Mouse (Mus musculus): ENCODE data around the gene Rec114. TPM values are rescaled to one million over a fixed set of nuclear protein-coding genes. Genes with fewer than 3 reads are reported as not detected.

Rec114 gene
- polyA plus RNA-seq, 1 experiment from 2014 or later = 1.6 TPM

GRCm38 (mm10) chr9:58660673-58661072 is 83.1 kb downstream of the Rec114 start:
- Histone ChIP-seq H3K27ac (ENCODE audit: low read length) (no peak overlapping the region), H3K4me1 (replicated peaks; ENCODE audit: control insufficient read depth, insufficient read depth, low read length) (no peaks in the 10 kb centered on the region), H3K27me3 (replicated peaks; ENCODE audit: control insufficient read depth, insufficient read depth, low read length) (no peaks in the 10 kb centered on the region), H3K9ac (replicated peaks; ENCODE audit: low read depth, low read length) (no peak overlapping the region), H3K4me3 (replicated peaks; ENCODE audit: low read length) (no peak overlapping the region), H3K4me2 (ENCODE audit: low read length) (no peak overlapping the region), H3K9me3 (ENCODE audit: control insufficient read depth, low read length) (no peaks in the 10 kb centered on the region), H3K36me3 (ENCODE audit: control insufficient read depth, insufficient read depth) (peaks cover 4% of the 10 kb centered on the region)
- no peak for ATAC-seq
- 90% methylated on average over 3 of the region's 3 CpGs for WGBS

- no peaks in the 10 kb centered on the region for H3K4me1 ChIP-seq (replicated peaks; ENCODE audit: control insufficient read depth, insufficient read depth, low read length)
- H3K27ac ChIP-seq (ENCODE audit: low read length) = no peak overlapping the region
- H3K9me3 ChIP-seq (ENCODE audit: control insufficient read depth, low read length) = no peaks in the 10 kb centered on the region
- H3K9ac ChIP-seq (replicated peaks; ENCODE audit: low read depth, low read length) = no peak overlapping the region
- WGBS = 92% methylated on average over 9 of the region's 9 CpGs
- no peak overlapping the region for H3K4me3 ChIP-seq (replicated peaks; ENCODE audit: low read length)
- no peak overlapping the region for H3K4me2 ChIP-seq (ENCODE audit: low read length)
- H3K36me3 ChIP-seq (ENCODE audit: control insufficient read depth, insufficient read depth) = peaks cover 4% of the 10 kb centered on the region
- no peaks in the 10 kb centered on the region for H3K27me3 ChIP-seq (replicated peaks; ENCODE audit: control insufficient read depth, insufficient read depth, low read length)
- ATAC-seq = no peak
Measured at GRCm38 (mm10) chr9:58659989-58660388, 83.8 kb downstream of the Rec114 start.

GRCm38 (mm10) chr9:58659331-58659730 is 84.4 kb downstream of the Rec114 start:
- H3K4me3 ChIP-seq (replicated peaks; ENCODE audit: low read length) = no peak overlapping the region
- no peaks in the 10 kb centered on the region for H3K9me3 ChIP-seq (ENCODE audit: control insufficient read depth, low read length)
- H3K4me2 ChIP-seq (ENCODE audit: low read length) = no peak overlapping the region
- WGBS = 83% methylated on average over 3 of the region's 3 CpGs
- no peak overlapping the region for H3K9ac ChIP-seq (replicated peaks; ENCODE audit: low read depth, low read length)
- no peaks in the 10 kb centered on the region for H3K4me1 ChIP-seq (replicated peaks; ENCODE audit: control insufficient read depth, insufficient read depth, low read length)
- no peak for ATAC-seq
- H3K36me3 ChIP-seq (ENCODE audit: control insufficient read depth, insufficient read depth) = peaks cover 4% of the 10 kb centered on the region
- H3K27me3 ChIP-seq (replicated peaks; ENCODE audit: control insufficient read depth, insufficient read depth, low read length) = no peaks in the 10 kb centered on the region
- H3K27ac ChIP-seq (ENCODE audit: low read length) = no peak overlapping the region

DNA sequence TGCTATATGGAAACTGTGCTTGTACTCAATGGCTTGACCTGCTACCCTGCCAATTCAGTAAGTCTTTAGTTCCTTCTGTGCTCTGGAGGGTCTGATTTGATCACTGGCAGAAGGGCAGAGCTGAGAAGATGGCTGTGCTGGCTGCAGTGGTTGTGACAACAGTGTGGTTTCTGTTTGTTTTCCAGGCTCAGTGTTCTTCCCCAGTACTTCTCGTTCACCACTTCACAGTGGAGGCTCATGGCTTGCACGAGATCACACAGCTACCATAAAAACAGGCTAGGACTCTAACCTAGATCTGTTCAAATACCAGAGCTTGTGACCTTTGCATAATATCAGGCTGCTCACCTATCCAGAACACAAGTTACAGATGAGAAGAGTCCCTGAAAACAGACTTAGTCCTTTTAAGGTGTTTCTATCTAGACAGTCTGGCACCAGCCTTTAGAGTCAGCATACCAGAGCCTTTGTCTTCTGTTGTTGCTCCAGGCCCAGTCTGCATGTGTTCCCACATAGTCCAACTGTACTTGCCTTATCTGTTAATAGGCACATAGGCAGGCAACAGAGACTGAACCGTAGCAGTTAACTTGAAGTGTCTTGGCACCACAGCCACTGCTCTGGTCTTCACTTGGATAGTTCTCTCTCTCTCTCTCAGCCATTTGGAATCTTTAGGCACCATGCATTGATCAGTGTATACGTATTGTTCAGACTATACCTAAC is 85.0 kb downstream of the Rec114 start:
- H3K36me3 ChIP-seq (ENCODE audit: control insufficient read depth, insufficient read depth) = peaks cover 4% of the 10 kb centered on the region
- no peak overlapping the region for H3K4me2 ChIP-seq (ENCODE audit: low read length)
- no peak overlapping the region for H3K27ac ChIP-seq (ENCODE audit: low read length)
- no peak overlapping the region for H3K4me3 ChIP-seq (replicated peaks; ENCODE audit: low read length)
- H3K4me1 ChIP-seq (replicated peaks; ENCODE audit: control insufficient read depth, insufficient read depth, low read length) = no peaks in the 10 kb centered on the region
- no peaks in the 10 kb centered on the region for H3K27me3 ChIP-seq (replicated peaks; ENCODE audit: control insufficient read depth, insufficient read depth, low read length)
- WGBS = 87% methylated on average over 4 of the region's 4 CpGs
- H3K9me3 ChIP-seq (ENCODE audit: control insufficient read depth, low read length) = no peaks in the 10 kb centered on the region
- H3K9ac ChIP-seq (replicated peaks; ENCODE audit: low read depth, low read length) = no peak overlapping the region
- ATAC-seq = no peak

DNA sequence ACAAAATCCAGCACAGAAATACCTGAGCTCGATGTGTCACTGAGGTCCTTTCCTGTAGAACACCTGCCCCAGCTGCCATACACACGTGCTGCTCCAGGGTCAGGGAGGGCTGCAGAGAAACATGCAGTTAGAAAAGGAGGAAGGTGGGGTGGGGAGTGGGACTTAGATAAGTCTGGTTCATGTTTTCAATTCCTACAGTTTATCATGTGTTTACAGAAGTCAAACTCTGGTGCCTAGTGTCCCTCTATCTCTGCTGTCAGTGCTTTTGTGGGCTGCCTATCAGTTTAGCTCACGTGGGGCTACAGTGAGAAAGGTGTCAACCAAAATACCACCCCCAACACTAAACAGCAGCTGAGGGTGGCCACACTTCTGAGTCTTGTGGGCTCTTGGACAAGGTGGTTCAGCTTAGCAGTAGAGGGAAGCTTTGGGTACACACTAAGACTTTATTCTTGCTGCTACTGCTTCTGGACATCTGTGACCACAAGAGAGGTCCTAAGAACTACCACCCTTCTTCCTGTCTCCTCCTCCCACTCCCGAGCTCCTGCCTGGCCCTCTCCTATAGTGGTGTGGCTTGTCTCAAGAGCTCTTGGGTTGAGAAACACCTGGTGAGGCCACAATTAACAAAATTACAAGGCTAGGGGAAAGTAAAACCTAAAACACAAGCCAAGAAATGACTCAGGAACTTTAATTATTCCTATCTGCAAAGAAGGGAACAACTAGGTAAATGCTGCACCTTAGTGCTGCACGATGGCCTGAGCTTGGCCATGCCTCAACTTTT is 85.8 kb downstream of the Rec114 start:
- WGBS = 91% methylated on average over 5 of the region's 5 CpGs
- H3K4me2 ChIP-seq (ENCODE audit: low read length) = no peak overlapping the region
- H3K27ac ChIP-seq (ENCODE audit: low read length) = no peak overlapping the region
- no peak overlapping the region for H3K4me3 ChIP-seq (replicated peaks; ENCODE audit: low read length)
- H3K36me3 ChIP-seq (ENCODE audit: control insufficient read depth, insufficient read depth) = peaks cover 4% of the 10 kb centered on the region
- no peak for ATAC-seq
- no peaks in the 10 kb centered on the region for H3K27me3 ChIP-seq (replicated peaks; ENCODE audit: control insufficient read depth, insufficient read depth, low read length)
- no peaks in the 10 kb centered on the region for H3K4me1 ChIP-seq (replicated peaks; ENCODE audit: control insufficient read depth, insufficient read depth, low read length)
- H3K9ac ChIP-seq (replicated peaks; ENCODE audit: low read depth, low read length) = no peak overlapping the region
- no peaks in the 10 kb centered on the region for H3K9me3 ChIP-seq (ENCODE audit: control insufficient read depth, low read length)

DNA sequence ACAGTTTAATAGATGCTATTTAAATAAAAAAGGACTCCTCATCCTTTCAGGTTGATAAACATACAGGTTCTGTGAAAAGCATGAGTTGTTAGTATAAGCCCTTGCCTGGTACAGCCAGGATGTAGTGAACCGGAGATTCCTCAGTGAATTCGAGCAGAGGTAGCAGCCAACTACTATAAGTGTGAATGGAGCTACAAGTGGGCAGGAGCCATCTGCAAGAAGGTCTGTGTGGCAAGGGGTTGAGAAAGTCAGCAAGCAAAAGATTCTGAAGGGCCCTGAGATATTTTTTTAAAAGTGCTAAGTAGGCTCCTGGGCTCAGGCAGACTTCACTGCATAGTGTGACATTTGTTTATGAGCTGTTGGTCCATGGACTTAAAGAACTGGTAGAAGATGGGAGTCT is 86.9 kb downstream of the Rec114 start:
- 84% methylated on average over 2 of the region's 2 CpGs for WGBS
- no peaks in the 10 kb centered on the region for H3K27me3 ChIP-seq (replicated peaks; ENCODE audit: control insufficient read depth, insufficient read depth, low read length)
- H3K9ac ChIP-seq (replicated peaks; ENCODE audit: low read depth, low read length) = no peak overlapping the region
- H3K27ac ChIP-seq (ENCODE audit: low read length) = no peak overlapping the region
- H3K9me3 ChIP-seq (ENCODE audit: control insufficient read depth, low read length) = no peaks in the 10 kb centered on the region
- no peak overlapping the region for H3K4me2 ChIP-seq (ENCODE audit: low read length)
- H3K4me3 ChIP-seq (replicated peaks; ENCODE audit: low read length) = no peak overlapping the region
- ATAC-seq = no peak
- H3K36me3 ChIP-seq (ENCODE audit: control insufficient read depth, insufficient read depth) = no peaks in the 10 kb centered on the region
- H3K4me1 ChIP-seq (replicated peaks; ENCODE audit: control insufficient read depth, insufficient read depth, low read length) = no peaks in the 10 kb centered on the region

- no peaks in the 10 kb centered on the region for H3K9me3 ChIP-seq (ENCODE audit: control insufficient read depth, low read length)
- H3K27ac ChIP-seq (ENCODE audit: low read length) = no peak overlapping the region
- H3K4me1 ChIP-seq (replicated peaks; ENCODE audit: control insufficient read depth, insufficient read depth, low read length) = no peaks in the 10 kb centered on the region
- WGBS = 67% methylated on average over 2 of the region's 2 CpGs
- no peak for ATAC-seq
- H3K27me3 ChIP-seq (replicated peaks; ENCODE audit: control insufficient read depth, insufficient read depth, low read length) = no peaks in the 10 kb centered on the region
- H3K9ac ChIP-seq (replicated peaks; ENCODE audit: low read depth, low read length) = no peak overlapping the region
- H3K4me3 ChIP-seq (replicated peaks; ENCODE audit: low read length) = no peak overlapping the region
- no peaks in the 10 kb centered on the region for H3K36me3 ChIP-seq (ENCODE audit: control insufficient read depth, insufficient read depth)
- no peak overlapping the region for H3K4me2 ChIP-seq (ENCODE audit: low read length)
Measured at GRCm38 (mm10) chr9:58656396-58656795, 87.4 kb downstream of the Rec114 start.

DNA sequence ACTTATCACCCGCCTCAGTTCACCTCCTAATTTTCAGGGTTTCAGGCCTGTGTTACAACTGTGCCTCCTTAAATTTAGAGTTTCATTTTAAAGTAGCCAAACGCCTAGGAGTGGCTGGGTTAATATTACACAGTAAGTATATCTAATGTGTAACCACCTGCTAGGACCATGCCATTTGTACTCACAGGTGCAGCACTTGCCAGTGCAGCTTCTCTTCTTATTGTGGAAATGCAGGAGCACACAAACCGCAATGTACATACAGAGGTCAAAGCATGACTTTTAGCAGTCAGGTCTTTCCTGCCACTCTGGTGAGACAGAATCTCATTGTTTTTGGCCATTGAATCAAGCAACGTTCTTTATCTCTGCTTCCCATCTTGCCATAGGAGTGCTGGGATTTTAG is 89.3 kb downstream of the Rec114 start:
- no peak for ATAC-seq
- no peaks in the 10 kb centered on the region for H3K4me1 ChIP-seq (replicated peaks; ENCODE audit: control insufficient read depth, insufficient read depth, low read length)
- no peaks in the 10 kb centered on the region for H3K27me3 ChIP-seq (replicated peaks; ENCODE audit: control insufficient read depth, insufficient read depth, low read length)
- WGBS = 81% methylated on average over 4 of the region's 4 CpGs
- no peak overlapping the region for H3K9ac ChIP-seq (replicated peaks; ENCODE audit: low read depth, low read length)
- no peak overlapping the region for H3K4me3 ChIP-seq (replicated peaks; ENCODE audit: low read length)
- H3K4me2 ChIP-seq (ENCODE audit: low read length) = no peak overlapping the region
- no peaks in the 10 kb centered on the region for H3K36me3 ChIP-seq (ENCODE audit: control insufficient read depth, insufficient read depth)
- no peaks in the 10 kb centered on the region for H3K9me3 ChIP-seq (ENCODE audit: control insufficient read depth, low read length)
- no peak overlapping the region for H3K27ac ChIP-seq (ENCODE audit: low read length)

DNA sequence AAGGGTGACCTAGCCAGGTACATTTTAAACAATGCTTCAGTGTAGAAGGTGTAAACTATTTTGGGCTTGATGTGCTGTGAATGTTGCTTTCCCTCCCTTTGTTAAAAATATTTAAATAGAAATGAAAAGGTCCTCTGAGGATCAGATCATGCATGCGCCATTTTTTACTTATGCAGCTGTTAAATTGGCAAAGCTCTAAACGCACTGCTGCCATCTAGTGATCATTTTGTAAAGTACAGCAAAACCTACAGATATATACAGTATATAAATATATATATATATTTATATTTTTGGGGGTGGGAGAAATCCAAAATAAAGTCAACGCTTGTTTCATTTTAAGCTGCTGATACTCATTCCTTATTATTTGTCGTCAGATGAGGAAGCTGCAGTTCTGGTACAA is 91.8 kb downstream of the Rec114 start:
- no peaks in the 10 kb centered on the region; the same call in 1 of the 2 replicates for H3K4me1 ChIP-seq (replicated peaks; ENCODE audit: control insufficient read depth, insufficient read depth, low read length)
- H3K27ac ChIP-seq (ENCODE audit: low read length) = no peak overlapping the region
- WGBS = 50% methylated on average over 4 of the region's 4 CpGs
- H3K4me2 ChIP-seq (ENCODE audit: low read length) = no peak overlapping the region
- no peak overlapping the region for H3K4me3 ChIP-seq (replicated peaks; ENCODE audit: low read length)
- no peaks in the 10 kb centered on the region for H3K36me3 ChIP-seq (ENCODE audit: control insufficient read depth, insufficient read depth)
- H3K9ac ChIP-seq (replicated peaks; ENCODE audit: low read depth, low read length) = no peak overlapping the region
- H3K27me3 ChIP-seq (replicated peaks; ENCODE audit: control insufficient read depth, insufficient read depth, low read length) = no peaks in the 10 kb centered on the region
- ATAC-seq = no peak
- H3K9me3 ChIP-seq (ENCODE audit: control insufficient read depth, low read length) = no peaks in the 10 kb centered on the region
